Mouse (Mus musculus) C2C12 (cell line): Measurements from ENCODE around the gene 1700017B05Rik.

Source experiments
- CEBPB ChIP-seq: IDR thresholded peaks from one replicate; pipeline ENCODE4 v1.6.1; 2011; ENCODE audit warnings: low read depth, mild to moderate bottlenecking, control low read depth, moderate library complexity
- CTCF ChIP-seq: IDR thresholded peaks from one replicate; pipeline ENCODE4 v1.5.1; 2011; ENCODE audit not compliant: control insufficient read depth, insufficient read depth, insufficient read length
- MAX ChIP-seq: IDR thresholded peaks from one replicate; pipeline ENCODE4 v1.6.1; 2011; ENCODE audit warnings: mild to moderate bottlenecking, control low read depth

DNA sequence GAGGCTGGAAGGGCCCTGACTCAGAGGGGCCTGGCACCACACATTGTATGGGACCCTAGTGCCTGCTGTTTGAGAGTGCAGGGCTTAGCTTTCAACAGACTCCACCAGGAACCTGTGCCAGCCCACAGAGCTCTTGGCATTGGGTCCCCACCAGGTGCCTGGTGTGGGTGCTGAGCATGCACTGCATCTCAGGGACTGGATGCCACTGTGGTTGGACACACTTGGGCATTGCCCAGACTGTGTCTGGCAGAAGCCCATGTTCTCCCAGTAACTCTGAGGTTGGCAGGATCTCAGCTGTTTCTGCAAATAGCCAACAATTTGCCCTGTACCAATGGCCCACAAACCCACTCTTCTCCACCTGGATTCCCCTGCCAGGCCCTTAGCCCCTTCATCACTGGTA lies 13.9 kb upstream of the 1700017B05Rik start:
- TF ChIP-seq CTCF (no peak), CEBPB (no peak), MAX (no peak)
